Mouse (Mus musculus): ENCODE results near the gene Nr0b2. TPM values are rescaled to one million over a fixed set of nuclear protein-coding genes. Genes with fewer than 3 reads are reported as not detected.

Gene Nr0b2
- polyA plus RNA-seq, 1 experiment from 2014 or later: 0.83 TPM

- Histone ChIP-seq H3K9me3 (replicated peaks; ENCODE audit: low read length) (no peaks in the 10 kb centered on the region), H3K4me3 (replicated peaks; ENCODE audit: low read depth, low read length) (no peak overlapping the region), H3K27me3 (ENCODE audit: insufficient read depth, low read length) (no peaks in the 10 kb centered on the region), H3K4me1 (replicated peaks; ENCODE audit: insufficient read depth, low read length) (no peaks in the 10 kb centered on the region), H3K4me2 (ENCODE audit: low read length) (no peak overlapping the region), H3K36me3 (ENCODE audit: insufficient read depth, low read length) (no peaks in the 10 kb centered on the region), H3K27ac (no peak overlapping the region), H3K9ac (ENCODE audit: low read depth, low read length) (no peak overlapping the region)
- 12% methylated on average over 8 of the region's 8 CpGs for WGBS
- DNase-seq (ENCODE audit: low spot score) (peak; percentile 73), ATAC-seq (replicated peaks; ENCODE audit: low FRiP score, low read depth) (peak; percentile 70)
- TF ChIP-seq CTCF (IDR thresholded peaks at IDR 0.05; ENCODE audit: low read depth): peak; percentile 92
Observed at GRCm38 (mm10) chr4:133512972-133513371, 40.2 kb upstream of the Nr0b2 start.

DNA sequence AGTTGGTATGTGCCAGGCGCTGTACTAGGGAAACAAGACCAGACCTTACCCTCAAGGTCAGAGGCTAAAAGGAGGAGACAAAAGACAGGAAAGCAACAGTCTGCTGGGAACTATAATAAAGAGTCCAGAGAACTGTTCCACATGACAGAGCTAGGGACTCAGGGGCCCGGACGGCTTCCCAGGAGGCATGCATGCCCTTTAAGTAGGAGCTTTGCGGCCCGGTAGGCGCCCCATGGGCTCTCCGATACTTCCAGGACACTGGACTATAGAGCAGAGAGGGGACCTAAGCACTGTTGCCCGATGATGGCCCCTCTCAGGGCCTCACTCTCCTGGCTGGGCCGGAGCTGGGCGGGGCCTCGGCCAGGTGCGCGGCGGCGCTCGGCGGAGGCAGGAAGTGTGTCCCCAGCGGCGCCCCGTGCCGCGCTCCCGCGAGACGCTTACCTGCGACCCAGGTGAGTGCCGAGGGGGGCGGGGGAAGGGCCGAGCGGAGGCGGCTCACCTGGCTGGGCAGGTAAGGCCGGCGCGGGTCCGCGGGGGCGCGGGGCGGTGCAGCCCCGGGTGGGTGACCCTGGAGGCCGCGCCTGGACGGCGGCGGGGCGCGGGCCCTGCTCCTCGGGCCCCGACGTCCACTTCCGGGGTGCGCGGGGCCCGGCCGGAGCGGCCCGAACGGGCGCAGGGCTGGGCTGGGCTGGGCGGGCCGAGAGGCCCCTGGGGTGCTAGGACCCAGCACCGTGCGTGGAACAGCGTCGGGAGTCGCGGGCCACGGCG, 34.4 kb upstream of the Nr0b2 start, which contains the start of gene Kdf1:
Gene Kdf1 (plus strand): TSS at position 363 of the 768 bp plus-strand sequence.
- Histone ChIP-seq H3K4me1 (replicated peaks; ENCODE audit: insufficient read depth, low read length) (no peaks in the 10 kb centered on the region), H3K36me3 (ENCODE audit: insufficient read depth, low read length) (no peaks in the 10 kb centered on the region), H3K4me2 (ENCODE audit: low read length) (peak within 1 kb of the TSS; percentile 52), H3K9me3 (replicated peaks; ENCODE audit: low read length) (no peaks in the 10 kb centered on the region), H3K4me3 (replicated peaks; ENCODE audit: low read depth, low read length) (peak within 1 kb of the TSS; percentile 54), H3K27ac (peak within 1 kb of the TSS; percentile 87), H3K9ac (ENCODE audit: low read depth, low read length) (peak within 1 kb of the TSS; percentile 73), H3K27me3 (ENCODE audit: insufficient read depth, low read length) (peaks cover 9% of the 10 kb centered on the region)
- TF ChIP-seq CTCF (IDR thresholded peaks at IDR 0.05; ENCODE audit: low read depth): no peak
- DNase-seq (ENCODE audit: low spot score) (peak; percentile 23), ATAC-seq (replicated peaks; ENCODE audit: low FRiP score, low read depth) (peak; percentile 88)
- WGBS: 3% methylated on average over 47 of the region's 69 CpGs

DNA sequence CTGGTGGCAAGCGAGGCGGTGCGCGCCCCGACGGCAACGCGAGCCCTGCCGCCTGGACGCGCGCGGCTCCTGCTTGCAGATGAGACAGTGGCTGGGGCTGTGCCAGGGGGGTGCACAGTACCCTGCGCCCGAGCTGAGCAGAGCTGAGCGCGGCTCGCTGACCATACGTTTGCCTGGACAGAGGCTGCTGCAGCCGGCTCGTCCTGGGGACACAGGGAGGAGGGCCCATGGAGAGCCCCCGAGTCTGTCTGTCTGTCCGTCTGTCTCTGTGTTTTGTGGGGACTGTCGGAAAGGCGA, 33.9 kb upstream of the Nr0b2 start:
- Histone ChIP-seq H3K4me2 (ENCODE audit: low read length) (peak overlapping the region; percentile 52), H3K4me3 (replicated peaks; ENCODE audit: low read depth, low read length) (peak overlapping the region; percentile 54), H3K9ac (ENCODE audit: low read depth, low read length) (peak overlapping the region; percentile 73), H3K9me3 (replicated peaks; ENCODE audit: low read length) (no peaks in the 10 kb centered on the region), H3K27ac (peak overlapping the region; percentile 87), H3K36me3 (ENCODE audit: insufficient read depth, low read length) (no peaks in the 10 kb centered on the region), H3K27me3 (ENCODE audit: insufficient read depth, low read length) (peaks cover 9% of the 10 kb centered on the region), H3K4me1 (replicated peaks; ENCODE audit: insufficient read depth, low read length) (no peaks in the 10 kb centered on the region)
- ATAC-seq (replicated peaks; ENCODE audit: low FRiP score, low read depth) (no peak), DNase-seq (ENCODE audit: low spot score) (no peak)
- no peak for TF ChIP-seq CTCF (IDR thresholded peaks at IDR 0.05; ENCODE audit: low read depth)
- WGBS: 5% methylated on average over 25 of the region's 25 CpGs

DNA sequence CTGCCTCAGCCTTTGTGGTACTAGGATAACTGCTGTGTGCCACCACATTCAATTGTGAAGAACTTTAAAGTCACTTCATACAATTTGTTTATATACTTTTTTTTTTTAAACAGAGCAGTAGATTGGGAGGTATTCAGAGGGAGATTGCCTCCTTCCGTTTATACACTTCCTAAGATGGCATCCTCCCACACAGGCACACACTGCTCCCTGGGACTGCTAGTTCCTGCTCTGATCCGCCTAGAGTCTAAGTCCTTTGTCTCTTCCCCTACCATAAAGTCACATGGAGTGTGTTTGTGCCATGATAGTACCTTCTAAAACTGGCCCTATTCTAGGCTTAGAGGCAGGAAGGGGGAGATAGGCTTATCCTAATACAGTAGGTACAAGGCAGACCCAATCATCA, 31.7 kb upstream of the Nr0b2 start:
- Histone ChIP-seq H3K27ac (no peak overlapping the region), H3K4me2 (ENCODE audit: low read length) (no peak overlapping the region), H3K36me3 (ENCODE audit: insufficient read depth, low read length) (no peaks in the 10 kb centered on the region), H3K9ac (ENCODE audit: low read depth, low read length) (no peak overlapping the region), H3K4me3 (replicated peaks; ENCODE audit: low read depth, low read length) (no peak overlapping the region), H3K9me3 (replicated peaks; ENCODE audit: low read length) (no peaks in the 10 kb centered on the region), H3K27me3 (ENCODE audit: insufficient read depth, low read length) (peaks cover 9% of the 10 kb centered on the region), H3K4me1 (replicated peaks; ENCODE audit: insufficient read depth, low read length) (no peaks in the 10 kb centered on the region)
- DNase-seq (ENCODE audit: low spot score): no peak
- WGBS: 44% methylated on average over 2 of the region's 2 CpGs
- TF ChIP-seq CTCF (IDR thresholded peaks at IDR 0.05; ENCODE audit: low read depth): no peak
- ATAC-seq (replicated peaks; ENCODE audit: low FRiP score, low read depth): no peak

DNA sequence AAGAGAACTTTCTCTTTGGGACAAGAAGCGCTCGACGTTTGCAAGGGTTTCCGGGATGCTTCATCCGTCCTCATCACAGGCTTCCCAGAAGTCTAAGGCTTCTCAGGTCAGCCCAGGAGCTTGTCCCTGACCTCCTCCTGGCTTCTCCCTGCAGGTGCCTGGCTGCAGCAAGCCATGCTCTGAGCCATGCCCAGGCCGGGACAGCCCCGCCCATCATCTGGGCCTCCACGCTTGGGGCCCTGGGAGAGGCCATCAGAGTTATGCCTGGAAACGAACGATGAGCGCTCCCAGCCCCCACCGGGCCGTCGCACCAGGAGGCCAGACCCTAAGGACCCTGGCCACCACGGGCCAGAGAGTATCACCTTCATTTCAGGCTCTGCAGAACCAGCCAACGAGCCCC, 25.4 kb upstream of the Nr0b2 start:
- Histone ChIP-seq H3K4me1 (replicated peaks; ENCODE audit: insufficient read depth, low read length) (no peaks in the 10 kb centered on the region), H3K36me3 (ENCODE audit: insufficient read depth, low read length) (peaks cover 30% of the 10 kb centered on the region), H3K27me3 (ENCODE audit: insufficient read depth, low read length) (no peaks in the 10 kb centered on the region), H3K9me3 (replicated peaks; ENCODE audit: low read length) (no peaks in the 10 kb centered on the region), H3K9ac (ENCODE audit: low read depth, low read length) (no peak overlapping the region), H3K27ac (no peak overlapping the region), H3K4me2 (ENCODE audit: low read length) (no peak overlapping the region), H3K4me3 (replicated peaks; ENCODE audit: low read depth, low read length) (no peak overlapping the region)
- ATAC-seq (replicated peaks; ENCODE audit: low FRiP score, low read depth): 0 out of 2 replicates have a peak, but pooled peaks have one; percentile 7
- DNase-seq (ENCODE audit: low spot score): no peak
- no peak for TF ChIP-seq CTCF (IDR thresholded peaks at IDR 0.05; ENCODE audit: low read depth)
- WGBS: 72% methylated on average over 16 of the region's 16 CpGs

DNA sequence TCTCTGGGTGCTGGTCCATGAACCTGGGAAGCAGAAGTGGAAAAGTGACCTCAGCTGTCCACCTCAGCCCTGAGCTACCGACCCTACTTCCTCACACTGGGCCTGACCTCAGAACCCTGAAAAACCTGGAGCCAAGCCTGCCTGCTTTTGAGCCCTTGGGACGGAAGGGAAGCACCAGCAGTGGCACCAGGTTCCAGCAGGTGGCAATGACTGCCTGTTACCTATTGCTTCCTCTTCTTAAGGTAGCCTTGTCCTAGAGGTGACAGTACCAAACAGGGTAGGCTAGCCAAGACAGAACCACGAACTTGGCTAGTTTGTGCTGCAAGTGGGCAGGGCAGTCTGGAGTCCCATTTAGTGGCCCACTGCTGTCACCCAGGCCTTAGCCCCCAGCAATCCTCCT, 20.4 kb upstream of the Nr0b2 start:
- 86% methylated on average over 3 of the region's 3 CpGs for WGBS
- H3K9ac ChIP-seq (ENCODE audit: low read depth, low read length): no peak overlapping the region
- H3K4me2 ChIP-seq (ENCODE audit: low read length): no peak overlapping the region
- H3K4me3 ChIP-seq (replicated peaks; ENCODE audit: low read depth, low read length): no peak overlapping the region
- DNase-seq (ENCODE audit: low spot score) (no peak), ATAC-seq (replicated peaks; ENCODE audit: low FRiP score, low read depth) (no peak)
- no peak overlapping the region for H3K27ac ChIP-seq
- no peaks in the 10 kb centered on the region for H3K27me3 ChIP-seq (ENCODE audit: insufficient read depth, low read length)
- no peaks in the 10 kb centered on the region for H3K9me3 ChIP-seq (replicated peaks; ENCODE audit: low read length)
- peaks cover 59% of the 10 kb centered on the region for H3K36me3 ChIP-seq (ENCODE audit: insufficient read depth, low read length)
- peak; percentile 18; the same call in 1 of the 2 replicates for TF ChIP-seq CTCF (IDR thresholded peaks at IDR 0.05; ENCODE audit: low read depth)
- no peaks in the 10 kb centered on the region for H3K4me1 ChIP-seq (replicated peaks; ENCODE audit: insufficient read depth, low read length)
